Mouse (Mus musculus): ENCODE data around the gene Rasgef1b. TPM values are rescaled to one million over a fixed set of nuclear protein-coding genes. Genes with fewer than 3 reads are reported as not detected.

The Rasgef1b gene
- polyA plus RNA-seq, 1 experiment = 8.6 TPM

GRCm38 (mm10) chr5:99238150-99238549 lies 490.7 kb downstream of the Rasgef1b start:
- 57% methylated on average over 4 of the region's 4 CpGs for WGBS
- no peak for TF ChIP-seq CTCF (conservative IDR thresholded peaks at IDR 0.05; ENCODE audit: insufficient read depth, insufficient read length, low read depth, low read length)
- no peak for TF ChIP-seq POLR2A (IDR thresholded peaks at IDR 0.05; ENCODE audit: low read depth, low read length)
- no peak for DNase-seq
- no peak overlapping the region for H3K27ac ChIP-seq (ENCODE audit: insufficient read depth, low read depth, low read length)
- no peaks in the 10 kb centered on the region; the same call in 1 of the 2 replicates for H3K36me3 ChIP-seq (ENCODE audit: control insufficient read depth, insufficient read depth, low read length)
- no peak overlapping the region for H3K4me3 ChIP-seq (ENCODE audit: insufficient read depth, low read depth, low read length)
- H3K27me3 ChIP-seq (replicated peaks; ENCODE audit: control insufficient read depth, insufficient read depth, low read length) = no peaks in the 10 kb centered on the region
- H3K4me1 ChIP-seq (ENCODE audit: control insufficient read depth, insufficient read depth, low read length) = no peaks in the 10 kb centered on the region

DNA sequence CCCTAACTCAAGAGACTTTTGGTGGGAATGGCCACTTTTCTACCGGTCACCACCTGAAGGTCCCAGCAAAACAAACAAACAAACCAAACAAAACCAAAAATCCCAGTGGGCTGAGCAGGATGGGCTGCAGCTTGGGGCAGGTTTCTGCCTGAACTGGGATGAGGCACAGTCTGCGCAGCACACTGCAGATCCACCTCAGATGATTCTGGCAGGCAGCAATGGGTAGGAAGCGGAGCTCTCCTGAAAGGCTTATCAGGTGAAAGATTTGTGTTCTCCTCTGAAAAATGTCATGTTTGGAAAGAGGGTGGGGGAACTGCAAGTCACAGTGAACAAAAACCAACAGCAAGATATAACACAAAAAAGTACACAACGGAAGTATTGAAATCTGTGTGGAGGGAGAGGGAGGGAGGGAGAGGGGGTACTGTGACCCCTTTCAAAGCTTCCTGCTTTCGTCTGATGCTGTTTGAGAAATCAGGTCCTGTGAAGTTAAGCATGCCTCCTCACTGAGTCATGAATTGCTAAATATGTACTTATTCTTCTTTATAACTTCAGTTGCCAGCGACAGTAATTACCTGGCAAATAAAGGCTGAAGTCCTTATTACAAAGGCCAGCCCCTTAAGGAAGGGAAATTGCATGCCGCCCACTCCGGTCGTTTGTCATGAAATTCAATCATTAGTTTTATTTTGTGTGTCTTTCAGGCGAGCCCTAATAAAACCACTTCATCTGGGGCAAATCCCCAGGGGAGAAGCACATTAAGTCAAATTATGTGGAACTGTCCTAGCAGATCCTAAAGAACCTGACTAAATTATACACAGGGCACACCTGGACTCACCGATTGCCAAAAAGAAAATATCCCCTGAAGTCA lies 491.7 kb downstream of the Rasgef1b start:
- Histone ChIP-seq H3K4me3 (ENCODE audit: insufficient read depth, low read depth, low read length) (no peak overlapping the region), H3K27ac (ENCODE audit: insufficient read depth, low read depth, low read length) (no peak overlapping the region), H3K36me3 (ENCODE audit: control insufficient read depth, insufficient read depth, low read length) (no peaks in the 10 kb centered on the region; the same call in 1 of the 2 replicates), H3K27me3 (replicated peaks; ENCODE audit: control insufficient read depth, insufficient read depth, low read length) (no peaks in the 10 kb centered on the region), H3K4me1 (ENCODE audit: control insufficient read depth, insufficient read depth, low read length) (no peaks in the 10 kb centered on the region)
- DNase-seq = no peak
- TF ChIP-seq POLR2A (IDR thresholded peaks at IDR 0.05; ENCODE audit: low read depth, low read length) (no peak), CTCF (conservative IDR thresholded peaks at IDR 0.05; ENCODE audit: insufficient read depth, insufficient read length, low read depth, low read length) (no peak)
- WGBS = 73% methylated on average over 11 of the region's 11 CpGs

GRCm38 (mm10) chr5:99236431-99236830 lies 492.4 kb downstream of the Rasgef1b start:
- no peaks in the 10 kb centered on the region; the same call in 1 of the 2 replicates for H3K36me3 ChIP-seq (ENCODE audit: control insufficient read depth, insufficient read depth, low read length)
- DNase-seq = no peak
- no peak overlapping the region for H3K27ac ChIP-seq (ENCODE audit: insufficient read depth, low read depth, low read length)
- 74% methylated on average over 4 of the region's 4 CpGs for WGBS
- no peaks in the 10 kb centered on the region for H3K27me3 ChIP-seq (replicated peaks; ENCODE audit: control insufficient read depth, insufficient read depth, low read length)
- no peaks in the 10 kb centered on the region for H3K4me1 ChIP-seq (ENCODE audit: control insufficient read depth, insufficient read depth, low read length)
- no peak overlapping the region for H3K4me3 ChIP-seq (ENCODE audit: insufficient read depth, low read depth, low read length)
- TF ChIP-seq POLR2A (IDR thresholded peaks at IDR 0.05; ENCODE audit: low read depth, low read length) (no peak), CTCF (conservative IDR thresholded peaks at IDR 0.05; ENCODE audit: insufficient read depth, insufficient read length, low read depth, low read length) (no peak)

DNA sequence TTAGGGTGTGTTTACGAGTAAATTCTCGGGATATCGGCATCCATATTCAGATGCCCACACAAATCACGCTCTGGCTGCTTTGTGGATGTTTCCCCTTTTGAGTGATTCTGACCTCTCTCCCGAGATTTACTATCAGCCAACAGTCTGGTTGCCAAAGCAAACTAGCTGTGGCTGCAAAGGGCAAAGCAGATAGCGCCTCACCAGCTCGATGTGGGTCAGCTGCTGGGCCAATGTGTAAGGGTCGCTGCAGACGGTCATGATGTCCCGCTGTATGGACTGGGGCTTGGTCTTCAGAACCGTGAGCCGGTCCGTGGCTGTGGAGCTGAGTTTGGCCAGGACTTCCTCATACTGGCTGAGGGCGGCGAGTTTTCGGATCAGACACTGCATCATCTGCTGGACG lies 494.6 kb downstream of the Rasgef1b start:
- 72% methylated on average over 17 of the region's 17 CpGs for WGBS
- Histone ChIP-seq H3K4me3 (ENCODE audit: insufficient read depth, low read depth, low read length) (no peak overlapping the region), H3K4me1 (ENCODE audit: control insufficient read depth, insufficient read depth, low read length) (no peaks in the 10 kb centered on the region), H3K36me3 (ENCODE audit: control insufficient read depth, insufficient read depth, low read length) (no peaks in the 10 kb centered on the region; the same call in 1 of the 2 replicates), H3K27ac (ENCODE audit: insufficient read depth, low read depth, low read length) (no peak overlapping the region), H3K27me3 (replicated peaks; ENCODE audit: control insufficient read depth, insufficient read depth, low read length) (no peaks in the 10 kb centered on the region)
- TF ChIP-seq CTCF (conservative IDR thresholded peaks at IDR 0.05; ENCODE audit: insufficient read depth, insufficient read length, low read depth, low read length) = no peak
- no peak for TF ChIP-seq POLR2A (IDR thresholded peaks at IDR 0.05; ENCODE audit: low read depth, low read length)
- DNase-seq = peak; percentile 24

DNA sequence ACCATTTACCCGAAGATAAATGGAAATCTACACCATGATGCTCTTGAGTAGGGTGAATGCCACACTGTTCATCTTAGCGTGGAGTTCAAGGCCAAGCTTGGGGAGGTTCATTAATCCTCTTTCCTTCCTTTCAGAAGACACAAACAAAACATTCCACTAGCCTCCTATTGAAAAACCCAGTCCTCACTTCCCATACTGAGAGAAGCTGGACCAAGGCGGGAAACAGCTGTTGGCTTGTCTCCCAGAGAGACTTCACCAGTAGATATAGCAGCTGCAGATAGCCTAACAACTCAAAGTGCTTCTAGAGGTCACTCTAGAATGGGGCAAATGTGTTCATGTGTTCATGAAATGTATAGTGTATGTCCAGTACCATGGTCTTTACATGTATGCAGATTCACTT lies 495.7 kb downstream of the Rasgef1b start:
- no peaks in the 10 kb centered on the region; the same call in 1 of the 2 replicates for H3K36me3 ChIP-seq (ENCODE audit: control insufficient read depth, insufficient read depth, low read length)
- no peaks in the 10 kb centered on the region for H3K4me1 ChIP-seq (ENCODE audit: control insufficient read depth, insufficient read depth, low read length)
- no peaks in the 10 kb centered on the region for H3K27me3 ChIP-seq (replicated peaks; ENCODE audit: control insufficient read depth, insufficient read depth, low read length)
- TF ChIP-seq CTCF (conservative IDR thresholded peaks at IDR 0.05; ENCODE audit: insufficient read depth, insufficient read length, low read depth, low read length) = no peak
- TF ChIP-seq POLR2A (IDR thresholded peaks at IDR 0.05; ENCODE audit: low read depth, low read length) = no peak
- peak; percentile 40 for DNase-seq
- H3K27ac ChIP-seq (ENCODE audit: insufficient read depth, low read depth, low read length) = no peak overlapping the region
- H3K4me3 ChIP-seq (ENCODE audit: insufficient read depth, low read depth, low read length) = no peak overlapping the region
- 57% methylated on average over 3 of the region's 3 CpGs for WGBS

DNA sequence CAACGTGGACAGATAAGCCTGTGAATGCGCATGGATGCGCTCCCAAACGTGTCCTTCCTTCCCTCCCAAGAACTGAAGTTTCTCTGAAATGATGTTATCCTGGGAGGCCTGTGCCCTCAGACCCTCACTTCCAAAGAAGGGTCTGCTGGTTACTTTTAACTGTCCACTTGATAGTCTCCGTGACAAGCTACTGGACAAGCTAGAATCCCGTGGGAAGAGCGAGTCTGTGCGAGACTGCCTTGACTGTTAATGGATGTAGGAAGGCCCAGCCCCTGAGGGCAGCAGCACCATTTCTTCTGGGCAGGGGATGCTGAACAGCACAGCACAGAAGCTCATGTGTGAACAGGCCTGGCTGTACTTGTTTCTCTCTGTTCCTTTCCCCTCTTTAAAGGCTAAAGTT lies 496.5 kb downstream of the Rasgef1b start:
- TF ChIP-seq POLR2A (IDR thresholded peaks at IDR 0.05; ENCODE audit: low read depth, low read length) (no peak), CTCF (conservative IDR thresholded peaks at IDR 0.05; ENCODE audit: insufficient read depth, insufficient read length, low read depth, low read length) (no peak)
- no peaks in the 10 kb centered on the region for H3K4me1 ChIP-seq (ENCODE audit: control insufficient read depth, insufficient read depth, low read length)
- H3K27me3 ChIP-seq (replicated peaks; ENCODE audit: control insufficient read depth, insufficient read depth, low read length) = no peaks in the 10 kb centered on the region
- H3K27ac ChIP-seq (ENCODE audit: insufficient read depth, low read depth, low read length) = no peak overlapping the region
- peaks cover 2% of the 10 kb centered on the region; the same call in 1 of the 2 replicates for H3K36me3 ChIP-seq (ENCODE audit: control insufficient read depth, insufficient read depth, low read length)
- 92% methylated on average over 8 of the region's 8 CpGs for WGBS
- no peak for DNase-seq
- H3K4me3 ChIP-seq (ENCODE audit: insufficient read depth, low read depth, low read length) = no peak overlapping the region

GRCm38 (mm10) chr5:99230476-99230875 lies 498.4 kb downstream of the Rasgef1b start:
- Histone ChIP-seq H3K36me3 (ENCODE audit: control insufficient read depth, insufficient read depth, low read length) (peaks cover 2% of the 10 kb centered on the region), H3K4me3 (ENCODE audit: insufficient read depth, low read depth, low read length) (no peak overlapping the region), H3K27me3 (replicated peaks; ENCODE audit: control insufficient read depth, insufficient read depth, low read length) (no peaks in the 10 kb centered on the region), H3K4me1 (ENCODE audit: control insufficient read depth, insufficient read depth, low read length) (no peaks in the 10 kb centered on the region), H3K27ac (ENCODE audit: insufficient read depth, low read depth, low read length) (no peak overlapping the region)
- no peak for DNase-seq
- WGBS = 66% methylated on average over 7 of the region's 7 CpGs
- TF ChIP-seq CTCF (conservative IDR thresholded peaks at IDR 0.05; ENCODE audit: insufficient read depth, insufficient read length, low read depth, low read length) (no peak), POLR2A (IDR thresholded peaks at IDR 0.05; ENCODE audit: low read depth, low read length) (no peak)
